Mouse (Mus musculus): Measurements from ENCODE around the gene Foxp1.

Foxp1 gene

GRCm38 (mm10) chr6:99360581-99360980, 161.9 kb downstream of the Foxp1 start:
- no peak for ATAC-seq (ENCODE audit: low TSS enrichment)

- no peak for ATAC-seq (ENCODE audit: low TSS enrichment)
Observed at GRCm38 (mm10) chr6:99359765-99360499, 162.6 kb downstream of the Foxp1 start.

GRCm38 (mm10) chr6:99359036-99359698, 163.4 kb downstream of the Foxp1 start:
- ATAC-seq (ENCODE audit: low TSS enrichment): no peak

- no peak; the same call in 1 of the 2 replicates for ATAC-seq (ENCODE audit: low TSS enrichment)
Observed at GRCm38 (mm10) chr6:99357931-99358330, 164.6 kb downstream of the Foxp1 start.

- no peak for ATAC-seq (ENCODE audit: low TSS enrichment)
Observed at GRCm38 (mm10) chr6:99354338-99354737, 168.2 kb downstream of the Foxp1 start.

- peak; percentile 58 for ATAC-seq (ENCODE audit: low TSS enrichment)
Observed at GRCm38 (mm10) chr6:99353441-99353840, 169.1 kb downstream of the Foxp1 start.

GRCm38 (mm10) chr6:99350566-99350965, 172.0 kb downstream of the Foxp1 start:
- no peak for ATAC-seq (ENCODE audit: low TSS enrichment)

GRCm38 (mm10) chr6:99350156-99350555, 172.4 kb downstream of the Foxp1 start:
- ATAC-seq (ENCODE audit: low TSS enrichment): no peak

GRCm38 (mm10) chr6:99347836-99348235, 174.7 kb downstream of the Foxp1 start:
- ATAC-seq (ENCODE audit: low TSS enrichment): no peak

GRCm38 (mm10) chr6:99344966-99345365, 177.6 kb downstream of the Foxp1 start:
- ATAC-seq (ENCODE audit: low TSS enrichment): no peak

GRCm38 (mm10) chr6:99344357-99344756, 178.2 kb downstream of the Foxp1 start:
- no peak for ATAC-seq (ENCODE audit: low TSS enrichment)

- no peak for ATAC-seq (ENCODE audit: low TSS enrichment)
Observed at GRCm38 (mm10) chr6:99343815-99344214, 178.7 kb downstream of the Foxp1 start.

- ATAC-seq (ENCODE audit: low TSS enrichment): no peak
Observed at GRCm38 (mm10) chr6:99342416-99342815, 180.1 kb downstream of the Foxp1 start.

- no peak for ATAC-seq (ENCODE audit: low TSS enrichment)
Observed at GRCm38 (mm10) chr6:99340902-99341301, 181.6 kb downstream of the Foxp1 start.

GRCm38 (mm10) chr6:99339986-99340721, 182.4 kb downstream of the Foxp1 start:
- ATAC-seq (ENCODE audit: low TSS enrichment): no peak

GRCm38 (mm10) chr6:99339343-99339620, 183.2 kb downstream of the Foxp1 start:
- ATAC-seq (ENCODE audit: low TSS enrichment): peak; percentile 27; the same call in 1 of the 2 replicates

- ATAC-seq (ENCODE audit: low TSS enrichment): peak; percentile 10; the same call in 1 of the 2 replicates
Observed at GRCm38 (mm10) chr6:99338593-99339342, 183.8 kb downstream of the Foxp1 start.

GRCm38 (mm10) chr6:99338174-99338573, 184.3 kb downstream of the Foxp1 start:
- ATAC-seq (ENCODE audit: low TSS enrichment): no peak

- 0 out of 2 replicates have a peak, but pooled peaks have one; percentile 36 for ATAC-seq (ENCODE audit: low TSS enrichment)
Observed at GRCm38 (mm10) chr6:99337575-99337974, 184.9 kb downstream of the Foxp1 start.

GRCm38 (mm10) chr6:99336191-99336590, 186.3 kb downstream of the Foxp1 start:
- ATAC-seq (ENCODE audit: low TSS enrichment): no peak

- no peak for ATAC-seq (ENCODE audit: low TSS enrichment)
Observed at GRCm38 (mm10) chr6:99335174-99335830, 187.2 kb downstream of the Foxp1 start.

All from frontal cortex, adult (tissue).